In genomic region chr5:52233891-52234290, GRCm38 (mm10) we compare ENCODE assay signal across 19 mouse cellular contexts. TPM values are rescaled to one million over a fixed set of nuclear protein-coding genes. Genes with fewer than 3 reads are reported as not detected.
A peak's percentile ranks its signal among the peaks of the same experiment; 100 is the strongest.
DNase-seq lines count a peak whose midpoint lies in the region; ATAC-seq and TF ChIP-seq lines count a peak whose summit lies in the region.
"Had no signal": no experiment of that assay in that cellular context is flagged by ENCODE, and none has a peak within 500 bp of the region (broad histone marks: within the 10 kb centered on the region; RNA-seq: fewer than 3 reads in every experiment).

No protein-coding gene starts in this region.

- H3K36me3 ChIP-seq in hindbrain, postnatal 0 days (ENCODE audit: insufficient read depth, low read length), result no peaks in the 10 kb centered on the region
- H3K36me3 ChIP-seq in hindbrain, embryonic 13.5 days, result no peaks in the 10 kb centered on the region
- H3K36me3 ChIP-seq in lung, postnatal 0 days (ENCODE audit: insufficient read depth, low read length), result no peaks in the 10 kb centered on the region
- no peaks in the 10 kb centered on the region for H3K36me3 ChIP-seq in limb, embryonic 14.5 days (ENCODE audit: control insufficient read depth, insufficient read depth, low read length)
- no peaks in the 10 kb centered on the region for H3K36me3 ChIP-seq in midbrain, embryonic 11.5 days (ENCODE audit: control insufficient read depth, insufficient read depth, low read length)
- H3K36me3 ChIP-seq: hindbrain, embryonic 10.5 days; kidney, embryonic 15.5 days; limb, embryonic 15.5 days; liver, embryonic 15.5 days; midbrain, embryonic 10.5 days had no signal

- H3K4me1 ChIP-seq in hindbrain, postnatal 0 days (ENCODE audit: insufficient read depth, low read length), result no peaks in the 10 kb centered on the region
- no peaks in the 10 kb centered on the region for H3K4me1 ChIP-seq in hindbrain, embryonic 13.5 days (replicated peaks)
- H3K4me1 ChIP-seq in lung, postnatal 0 days (ENCODE audit: insufficient read depth, low read depth, low read length), result no peaks in the 10 kb centered on the region
- H3K4me1 ChIP-seq in limb, embryonic 14.5 days (ENCODE audit: control insufficient read depth, insufficient read depth, low read length), result peaks cover 18% of the 10 kb centered on the region
- H3K4me1 ChIP-seq in midbrain, embryonic 11.5 days (ENCODE audit: control insufficient read depth, insufficient read depth, low read length), result no peaks in the 10 kb centered on the region
- H3K4me1 ChIP-seq: liver, embryonic 15.5 days had no signal

- H3K27me3 ChIP-seq in hindbrain, postnatal 0 days (ENCODE audit: insufficient read depth, low read length), result no peaks in the 10 kb centered on the region
- H3K27me3 ChIP-seq in hindbrain, embryonic 13.5 days, result no peaks in the 10 kb centered on the region
- no peaks in the 10 kb centered on the region for H3K27me3 ChIP-seq in lung, postnatal 0 days (replicated peaks; ENCODE audit: insufficient read depth, low read length)
- H3K27me3 ChIP-seq in limb, embryonic 14.5 days (ENCODE audit: control insufficient read depth, insufficient read depth, low read length), result no peaks in the 10 kb centered on the region
- H3K27me3 ChIP-seq in midbrain, embryonic 11.5 days (ENCODE audit: control insufficient read depth, insufficient read depth, low read length), result no peaks in the 10 kb centered on the region
- H3K27me3 ChIP-seq: kidney, embryonic 15.5 days; limb, embryonic 15.5 days; liver, embryonic 15.5 days; Patski had no signal

- H3K9me3 ChIP-seq in hindbrain, postnatal 0 days (ENCODE audit: low read length), result no peaks in the 10 kb centered on the region
- H3K9me3 ChIP-seq in hindbrain, embryonic 13.5 days, result no peaks in the 10 kb centered on the region
- no peaks in the 10 kb centered on the region for H3K9me3 ChIP-seq in lung, postnatal 0 days (ENCODE audit: low read length)
- H3K9me3 ChIP-seq in limb, embryonic 14.5 days (ENCODE audit: control insufficient read depth, low read length), result no peaks in the 10 kb centered on the region
- peaks cover 3% of the 10 kb centered on the region; the same call in 1 of the 2 replicates for H3K9me3 ChIP-seq in midbrain, embryonic 11.5 days (ENCODE audit: control insufficient read depth, low read length)
- H3K9me3 ChIP-seq: hindbrain, embryonic 10.5 days; limb, embryonic 15.5 days; liver, embryonic 15.5 days had no signal

- DNase-seq in hindbrain, postnatal 0 days (ENCODE audit: low spot score), result no peak
- peak; percentile 32 for DNase-seq in lung, postnatal 0 days (ENCODE audit: low spot score)
- no peak for DNase-seq in lung, postnatal 14 days
- DNase-seq in limb, embryonic 14.5 days (ENCODE audit: low spot score), result peak; percentile 68
- no peak for DNase-seq in right cerebral cortex, postnatal 36 days (ENCODE audit: low spot score in 2 of 2)
- no peak for DNase-seq in midbrain, embryonic 11.5 days (ENCODE audit: low spot score, missing footprints)
- DNase-seq: adrenal gland, adult 8-10 months; cerebellum, adult 9-11 months; gastrocnemius, postnatal 36 days; right cerebral cortex, postnatal 25 days; thymus, postnatal 25 days had no signal

- WGBS in hindbrain, postnatal 0 days, result 53% methylated on average over 2 of the region's 2 CpGs
- 52% methylated on average over 2 of the region's 2 CpGs for WGBS in hindbrain, embryonic 13.5 days
- WGBS in lung, postnatal 0 days, result 14% methylated on average over 2 of the region's 2 CpGs
- 17% methylated on average over 2 of the region's 2 CpGs for WGBS in limb, embryonic 14.5 days
- WGBS in midbrain, embryonic 11.5 days, result 91% methylated on average over 2 of the region's 2 CpGs

- TF ChIP-seq POLR2A in limb, embryonic 14.5 days (IDR thresholded peaks at IDR 0.05; ENCODE audit: borderline replicate concordance, extremely low read depth, insufficient read depth, insufficient read length), result no peak

- no peak for ATAC-seq in hindbrain, postnatal 0 days
- no peak for ATAC-seq in hindbrain, embryonic 13.5 days (ENCODE audit: low FRiP score)
- no peak for ATAC-seq in lung, postnatal 0 days
- ATAC-seq in limb, embryonic 14.5 days (ENCODE audit: low FRiP score, low read depth), result no peak; the same call in 1 of the 2 replicates
- ATAC-seq in midbrain, embryonic 11.5 days (ENCODE audit: low FRiP score), result no peak
- ATAC-seq: Patski had no signal

- no peak for TF ChIP-seq EP300 in lung, postnatal 0 days (IDR thresholded peaks at IDR 0.05)

- no peak for TF ChIP-seq CTCF in hindbrain, postnatal 0 days (IDR thresholded peaks at IDR 0.05; ENCODE audit: low read depth)
- TF ChIP-seq CTCF in lung, postnatal 0 days (IDR thresholded peaks at IDR 0.05), result no peak

- no peak overlapping the region for H3K4me3 ChIP-seq in hindbrain, postnatal 0 days (ENCODE audit: low read length)
- no peak overlapping the region for H3K4me3 ChIP-seq in hindbrain, embryonic 13.5 days
- H3K4me3 ChIP-seq in lung, postnatal 0 days (ENCODE audit: low read depth, low read length), result no peak overlapping the region
- H3K4me3 ChIP-seq in limb, embryonic 14.5 days (replicated peaks; ENCODE audit: low read length), result no peak overlapping the region
- H3K4me3 ChIP-seq in midbrain, embryonic 11.5 days (ENCODE audit: low read depth, low read length), result no peak overlapping the region
- H3K4me3 ChIP-seq: hindbrain, embryonic 10.5 days; kidney, embryonic 15.5 days; limb, embryonic 15.5 days; liver, embryonic 15.5 days; midbrain, embryonic 10.5 days had no signal

- peak overlapping the region; percentile 2; the same call in 1 of the 2 replicates for H3K27ac ChIP-seq in hindbrain, postnatal 0 days
- no peak overlapping the region for H3K27ac ChIP-seq in hindbrain, embryonic 13.5 days
- H3K27ac ChIP-seq in lung, postnatal 0 days (ENCODE audit: low read length), result no peak overlapping the region
- H3K27ac ChIP-seq in limb, embryonic 14.5 days (replicated peaks; ENCODE audit: low read depth, low read length), result no peak overlapping the region
- no peak overlapping the region for H3K27ac ChIP-seq in midbrain, embryonic 11.5 days (ENCODE audit: low read depth, low read length)
- H3K27ac ChIP-seq: limb, embryonic 15.5 days; liver, embryonic 15.5 days; macrophage; midbrain, embryonic 10.5 days had no signal

- no peak overlapping the region for H3K4me2 ChIP-seq in hindbrain, postnatal 0 days (ENCODE audit: low read depth, low read length)
- H3K4me2 ChIP-seq in hindbrain, embryonic 13.5 days, result no peak overlapping the region
- no peak overlapping the region for H3K4me2 ChIP-seq in lung, postnatal 0 days (replicated peaks; ENCODE audit: low read depth, low read length)
- H3K4me2 ChIP-seq in limb, embryonic 14.5 days (replicated peaks; ENCODE audit: low read depth, low read length, severe bottlenecking), result no peak overlapping the region
- H3K4me2 ChIP-seq in midbrain, embryonic 11.5 days, result no peak overlapping the region
- H3K4me2 ChIP-seq: kidney, embryonic 15.5 days; limb, embryonic 15.5 days; liver, embryonic 15.5 days had no signal

- no peak overlapping the region for H3K9ac ChIP-seq in hindbrain, postnatal 0 days (replicated peaks; ENCODE audit: low read length)
- H3K9ac ChIP-seq in hindbrain, embryonic 13.5 days, result no peak overlapping the region
- no peak overlapping the region for H3K9ac ChIP-seq in lung, postnatal 0 days (replicated peaks; ENCODE audit: low read depth)
- no peak overlapping the region for H3K9ac ChIP-seq in limb, embryonic 14.5 days (ENCODE audit: low read depth, low read length, severe bottlenecking)
- no peak overlapping the region for H3K9ac ChIP-seq in midbrain, embryonic 11.5 days (ENCODE audit: low read length)
- H3K9ac ChIP-seq: kidney, embryonic 15.5 days; limb, embryonic 15.5 days; liver, embryonic 15.5 days had no signal

RNA-seq across cellular contexts. Expression of gene Dhx15, which starts 43.6 kb away (rescaled TPM):
- 82.3 and 92.3 TPM in 2 replicates for total RNA-seq in hindbrain, postnatal 0 days (2014; rRNA removed)
- 70.6 and 72.7 TPM in 2 replicates for polyA plus RNA-seq in hindbrain, postnatal 0 days (2015; fragmentation: Nextera tagmentation; extraction: Ambion mirVana)
- polyA plus RNA-seq in hindbrain, embryonic 13.5 days (2015; fragmentation: Nextera tagmentation; extraction: Ambion mirVana), result 139 and 147 TPM in 2 replicates
- polyA plus RNA-seq in lung, postnatal 0 days (2015; fragmentation: Nextera tagmentation; extraction: Ambion mirVana), result 62.6 and 68.8 TPM in 2 replicates
- polyA plus RNA-seq in limb, embryonic 14.5 days (2012; rRNA removed), result 176 and 183 TPM in 2 replicates
- 88.7 and 89.8 TPM in 2 replicates for polyA plus RNA-seq in limb, embryonic 14.5 days (2014; fragmentation: Nextera tagmentation; extraction: Ambion mirVana)
- polyA plus RNA-seq in midbrain, embryonic 11.5 days (2014; fragmentation: Nextera tagmentation; extraction: Ambion mirVana), result 105 and 112 TPM in 2 replicates

Comparison
In these comparisons a context has a peak if more than half of its experiments do, and no peak if none do; other contexts are left out.
1. DNase-seq: peak in lung, postnatal 0 days (single experiment) and limb, embryonic 14.5 days (single experiment); none in hindbrain, postnatal 0 days (single experiment), lung, postnatal 14 days (single experiment), right cerebral cortex, postnatal 36 days (0 of 2) and midbrain, embryonic 11.5 days (single experiment).